ENCODE assay signal across 9 mouse cellular contexts in the genomic region with DNA sequence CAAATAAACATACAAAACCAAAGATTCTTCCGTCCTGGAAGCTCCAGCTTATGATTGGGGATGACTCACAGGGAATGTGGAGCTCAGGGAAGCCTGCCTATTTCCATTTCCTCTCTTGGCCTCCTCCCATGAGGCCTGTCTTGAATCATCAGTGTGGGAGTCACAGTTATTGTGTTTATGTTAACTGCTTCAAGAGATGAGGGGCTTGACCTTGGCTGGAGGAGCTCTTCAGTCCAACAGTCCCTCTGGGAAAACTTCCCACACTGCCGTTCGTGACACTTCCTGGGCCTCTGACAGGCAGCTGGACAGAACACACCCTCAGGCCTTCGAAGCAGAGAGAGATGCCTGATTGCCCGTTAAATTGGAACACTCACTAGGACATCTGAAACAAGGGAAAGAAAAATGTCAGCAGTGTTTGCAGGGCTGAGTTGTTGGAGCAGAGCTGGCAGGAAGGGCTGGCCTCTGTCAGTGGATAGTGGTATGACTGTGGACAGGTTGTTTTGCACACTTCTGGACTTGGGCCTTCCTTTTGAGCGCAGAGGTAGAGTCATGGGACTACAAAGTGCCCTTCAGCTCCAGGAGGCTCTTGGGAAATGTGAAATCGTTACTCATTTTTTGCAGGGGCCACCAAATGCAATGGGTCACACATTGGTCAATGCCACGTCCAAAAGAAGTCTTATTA.
DNase-seq lines count a peak whose midpoint lies in the region; ATAC-seq lines count a peak whose summit lies in the region.
"Had no signal": no experiment of that assay in that cellular context is flagged by ENCODE, and none has a peak within 500 bp of the region (broad histone marks: within the 10 kb centered on the region; RNA-seq: fewer than 3 reads in every experiment).

No protein-coding gene starts in this region.

- no peaks in the 10 kb centered on the region for H3K4me1 ChIP-seq in kidney, embryonic 16.5 days (ENCODE audit: insufficient read depth, low read length)
- H3K4me1 ChIP-seq in limb, embryonic 10.5 days, result no peaks in the 10 kb centered on the region

- peak; percentile 89 for ATAC-seq in kidney, embryonic 16.5 days (ENCODE audit: low FRiP score, low TSS enrichment)

- intact Hi-C loops in gastrocnemius, postnatal 36 days (cut with DNase I), result no loop called here

- H3K27me3 ChIP-seq in kidney, embryonic 16.5 days (ENCODE audit: insufficient read depth, low read length), result no peaks in the 10 kb centered on the region
- no peaks in the 10 kb centered on the region for H3K27me3 ChIP-seq in limb, embryonic 10.5 days (ENCODE audit: low read depth, poor library complexity, severe bottlenecking)

- no peak overlapping the region for H3K4me2 ChIP-seq in kidney, embryonic 16.5 days (replicated peaks; ENCODE audit: low read depth, low read length)

- H3K36me3 ChIP-seq in kidney, embryonic 16.5 days (ENCODE audit: insufficient read depth, low read length), result no peaks in the 10 kb centered on the region
- no peaks in the 10 kb centered on the region for H3K36me3 ChIP-seq in limb, embryonic 10.5 days

- H3K9ac ChIP-seq in kidney, embryonic 16.5 days (replicated peaks; ENCODE audit: low read length), result no peak overlapping the region
- H3K9ac ChIP-seq: liver, embryonic 14.5 days had no signal

- H3K9me3 ChIP-seq in kidney, embryonic 16.5 days (ENCODE audit: low read length), result no peaks in the 10 kb centered on the region
- no peaks in the 10 kb centered on the region for H3K9me3 ChIP-seq in limb, embryonic 10.5 days (replicated peaks)

- no peak overlapping the region for H3K27ac ChIP-seq in kidney, embryonic 16.5 days (ENCODE audit: low read length)
- no peak overlapping the region for H3K27ac ChIP-seq in limb, embryonic 10.5 days
- H3K27ac ChIP-seq: liver, embryonic 14.5 days had no signal

- DNase-seq in right cerebral cortex, adult 2 months (ENCODE audit: low spot score in 2 of 2), result peak; percentile 6 to 22
- DNase-seq in right cerebral cortex, postnatal 14 days, result no peak
- DNase-seq in gastrocnemius, postnatal 36 days, result peak; percentile 31 to 33
- peak; percentile 66 for DNase-seq in lung, postnatal 25 days (ENCODE audit: low spot score)
- no peak for DNase-seq in thymus, adult 18-20 months
- DNase-seq in limb, embryonic 10.5 days (ENCODE audit: low spot score), result no peak
- DNase-seq in cerebellum, adult 8-10 months, result no peak

- WGBS in kidney, embryonic 16.5 days, result 35% methylated on average over 8 of the region's 8 CpGs
- WGBS in limb, embryonic 10.5 days, result 69% methylated on average over 8 of the region's 8 CpGs

- no peak overlapping the region for H3K4me3 ChIP-seq in kidney, embryonic 16.5 days (ENCODE audit: low read length)
- H3K4me3 ChIP-seq in limb, embryonic 10.5 days, result no peak overlapping the region

Comparison
In these comparisons a context has a peak if more than half of its experiments do, and no peak if none do; other contexts are left out.
1. DNase-seq: peak in right cerebral cortex, adult 2 months (2 of 2), gastrocnemius, postnatal 36 days (2 of 2) and lung, postnatal 25 days (single experiment); none in right cerebral cortex, postnatal 14 days (single experiment), thymus, adult 18-20 months (0 of 2), limb, embryonic 10.5 days (single experiment) and cerebellum, adult 8-10 months (single experiment).